Mouse (Mus musculus) ES-E14 (cell line): ENCODE measurements around the gene Cma1. TPM values are rescaled to one million over a fixed set of nuclear protein-coding genes. Genes with fewer than 3 reads are reported as not detected.
"Not testable (repeated sequence)": the region's sequence is repeated elsewhere in the genome, so short reads cannot be mapped to it uniquely, and the experiment has no call there.

Experiments
- DNase-seq: peaks from one replicate; pipeline ENCODE4 v3.0.0-alpha.2; 2013; ENCODE audit warnings: low read depth, low spot score
- H3K27ac ChIP-seq: 2 replicates; pipeline ENCODE4 v1.5.1; 2012; ENCODE audit warnings: low read depth, mild to moderate bottlenecking, low read length, moderate library complexity, mixed read lengths; ENCODE audit not compliant: poor library complexity, insufficient read depth, severe bottlenecking
- H3K36me3 ChIP-seq: 2 replicates; pipeline ENCODE4 v1.6.1; 2012; ENCODE audit warnings: mild to moderate bottlenecking, low read length, moderate library complexity, mixed read lengths; ENCODE audit not compliant: control insufficient read depth, poor library complexity, insufficient read depth, severe bottlenecking
- H3K4me1 ChIP-seq, 2 experiments: fragments of 150-350 bp in 1 of 2; sonication (generic) in 1 of 2; 2 replicates each; pipeline ENCODE4 v1.6.1; 2012; ENCODE audit warnings: low read length in 2 of 2, mild to moderate bottlenecking in 1 of 2, mixed read lengths in 1 of 2; ENCODE audit not compliant: control insufficient read depth in 2 of 2, insufficient read depth in 2 of 2, poor library complexity in 1 of 2
- H3K4me3 ChIP-seq, 2 experiments: fragments of 150-350 bp in 1 of 2; sonication (generic) in 1 of 2; 2 replicates each; pipeline ENCODE4 v1.5.1; 2012; ENCODE audit warnings: low read length in 2 of 2, low read depth in 1 of 2, mild to moderate bottlenecking in 1 of 2, mixed read lengths in 1 of 2; ENCODE audit not compliant: insufficient read depth in 1 of 2, poor library complexity in 1 of 2, severe bottlenecking in 1 of 2
- H3K9ac ChIP-seq: 2 replicates; pipeline ENCODE4 v1.6.1; 2012; ENCODE audit warnings: low read depth, mild to moderate bottlenecking, low read length, mixed read lengths; ENCODE audit not compliant: poor library complexity, insufficient read depth, severe bottlenecking
- H3K9me3 ChIP-seq: fragments of 150-350 bp; sonication (generic); 2 replicates; pipeline ENCODE4 v1.6.1; 2012; ENCODE audit warnings: low read depth, mild to moderate bottlenecking, low read length; ENCODE audit not compliant: control insufficient read depth, insufficient read depth
- CHD2 ChIP-seq: IDR thresholded peaks from 2 replicates; pipeline ENCODE4 v1.6.1; 2014; ENCODE audit warnings: mild to moderate bottlenecking, low read depth, low read length, inconsistent platforms
- HCFC1 ChIP-seq: IDR thresholded peaks from 2 replicates; pipeline ENCODE4 v1.6.1; 2012; ENCODE audit warnings: low read length, inconsistent platforms, borderline replicate concordance; ENCODE audit not compliant: insufficient read depth
- MAFK ChIP-seq: IDR thresholded peaks from 2 replicates; pipeline ENCODE4 v1.6.1; 2014; ENCODE audit warnings: mild to moderate bottlenecking, low read depth, low read length, inconsistent platforms; ENCODE audit not compliant: insufficient read depth
- ZC3H11A ChIP-seq: IDR thresholded peaks from 2 replicates; pipeline ENCODE4 v1.6.1; 2012; ENCODE audit warnings: low read depth, mild to moderate bottlenecking, inconsistent platforms, low read length, borderline replicate concordance
- ZNF384 ChIP-seq: IDR thresholded peaks from 2 replicates; pipeline ENCODE4 v1.6.1; 2012; ENCODE audit warnings: low read depth, low read length, inconsistent platforms
- in situ Hi-C, 2 experiments: fragments of 600-800 bp; cut with MboI; formaldehyde crosslinking; loops; one replicate each; pipeline ENCODE4 v1.15.1; 2025; ENCODE audit warnings: low sequenced_read_pairs in 2 of 2, inconsistent platforms in 1 of 2; ENCODE audit not compliant: unreplicated experiment in 2 of 2
- total RNA-seq: library from RNA; depleted of rRNA; stranded (reverse); fragments of 300-350 nt; gene quantifications from 2 replicates; pipeline ENCODE4 v1.2.3, GENCODE M21; 2012; rRNA removed

Cma1 gene
- total RNA-seq: not detected in 2 replicates

DNA sequence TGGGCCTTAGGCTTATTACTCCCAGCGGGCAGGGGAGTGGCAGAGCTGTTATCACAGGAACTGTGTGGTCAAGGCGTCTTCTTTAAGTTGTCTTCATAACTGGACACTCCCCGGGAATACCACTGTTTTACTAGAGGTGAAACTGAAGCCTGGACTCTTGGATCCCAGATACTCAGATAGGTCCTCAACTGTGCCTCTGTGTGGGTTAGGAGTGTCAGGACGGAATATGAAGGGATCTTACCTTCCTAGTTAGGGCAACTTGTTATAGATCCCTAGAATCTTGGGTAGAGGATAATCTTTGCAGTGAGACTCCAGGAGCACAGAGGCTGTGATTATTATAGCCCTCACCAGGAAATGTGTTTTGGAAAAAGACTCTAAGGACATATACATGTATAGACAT, at the start of gene Cma1:
TSS of gene Cma1 (minus strand) at position 101 of the 400 bp plus-strand sequence.
- no peaks in the 10 kb centered on the region for H3K4me1 ChIP-seq
- H3K9ac ChIP-seq: no peak within 1 kb of the TSS
- DNase-seq: no peak
- H3K9me3 ChIP-seq: no peaks in the 10 kb centered on the region
- H3K4me3 ChIP-seq: no peak within 1 kb of the TSS
- H3K27ac ChIP-seq: no peak within 1 kb of the TSS
- in situ Hi-C loops: no loop called here
- TF ChIP-seq ZNF384 (no peak), ZC3H11A (no peak), MAFK (no peak), CHD2 (no peak), HCFC1 (no peak)
- no peaks in the 10 kb centered on the region for H3K36me3 ChIP-seq

DNA sequence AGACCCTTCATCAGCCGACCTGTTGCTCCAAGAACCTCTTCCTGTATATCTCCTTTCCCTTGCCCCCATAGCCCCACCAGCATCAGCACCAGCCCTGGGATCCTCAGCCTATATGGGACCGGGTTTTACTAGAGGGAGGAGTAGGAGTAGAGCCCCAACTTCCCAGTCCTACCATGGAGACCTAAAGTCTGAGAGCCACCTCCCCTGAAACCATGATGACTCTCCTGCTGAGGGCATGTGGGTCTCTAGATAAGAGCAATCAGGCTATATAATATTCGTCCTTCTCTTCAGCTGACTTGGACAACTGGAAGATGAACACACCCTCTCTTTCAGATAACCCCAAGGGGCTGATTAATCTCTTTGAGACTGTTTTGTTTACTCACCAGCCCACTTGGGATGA, 43.0 kb upstream of the Cma1 start:
- in situ Hi-C loops, H3K36me3 ChIP-seq, H3K9me3 ChIP-seq, H3K27ac ChIP-seq, H3K4me3 ChIP-seq, DNase-seq, H3K4me1 ChIP-seq, H3K9ac ChIP-seq: not testable (repeated sequence)

DNA sequence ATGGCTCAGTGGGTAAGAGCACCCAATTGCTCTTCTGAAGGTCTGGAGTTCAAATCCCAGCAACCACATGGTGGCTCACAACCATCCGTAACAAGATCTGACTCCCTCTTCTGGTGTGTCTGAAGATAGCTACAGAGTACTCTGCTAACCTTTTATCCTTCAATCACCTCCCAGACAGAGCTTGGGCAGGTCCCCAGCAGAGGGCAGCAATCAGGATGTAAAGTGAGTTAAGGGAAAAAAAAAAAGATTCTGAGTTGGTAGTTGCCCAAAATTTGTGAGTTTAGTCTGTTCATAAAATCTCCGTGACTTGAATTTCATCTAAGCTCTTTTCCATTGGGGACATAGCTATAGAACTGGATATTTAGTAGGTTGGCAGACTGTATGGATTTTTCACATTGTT, 19.4 kb upstream of the Cma1 start:
- in situ Hi-C loops: not testable (repeated sequence)

DNA sequence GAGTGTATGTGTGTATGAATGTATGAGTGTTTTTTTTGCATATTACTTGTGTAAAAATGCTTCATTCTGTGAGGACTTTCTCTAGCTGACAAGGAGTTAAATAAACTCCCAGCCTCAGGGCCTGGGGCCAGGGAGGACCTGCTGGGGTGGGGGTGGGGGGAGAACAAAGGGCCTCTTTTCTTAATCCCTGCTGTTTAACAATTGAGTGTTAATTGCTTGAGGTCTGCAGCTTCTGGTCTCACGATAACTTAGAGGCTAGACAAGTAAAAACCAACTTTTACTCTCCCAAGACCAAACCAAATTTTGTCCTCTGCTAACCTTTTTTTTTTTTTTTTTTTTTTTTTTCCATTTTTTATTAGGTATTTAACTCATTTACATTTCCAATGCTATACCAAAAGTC, 18.8 kb upstream of the Cma1 start:
- no peaks in the 10 kb centered on the region for H3K36me3 ChIP-seq
- no peaks in the 10 kb centered on the region for H3K9me3 ChIP-seq
- no peak overlapping the region for H3K4me3 ChIP-seq
- no peak overlapping the region for H3K9ac ChIP-seq
- no peak for TF ChIP-seq MAFK
- TF ChIP-seq HCFC1: no peak
- TF ChIP-seq CHD2: peak; percentile 89
- no peak for TF ChIP-seq ZC3H11A
- TF ChIP-seq ZNF384: 0 out of 2 replicates have a peak, but pooled peaks have one; percentile 54
- peak; percentile 61 for DNase-seq
- H3K27ac ChIP-seq: no peak overlapping the region
- in situ Hi-C loops: no loop called here
- peaks cover 0 to 7% of the 10 kb centered on the region in 2 experiments; a peak in 3 of 4 replicates for H3K4me1 ChIP-seq

More for the DNA sequence above, 19.4 kb upstream of the Cma1 start:
- DNase-seq: peak; percentile 70
- not testable (repeated sequence) for H3K4me1 ChIP-seq, H3K4me3 ChIP-seq, H3K9me3 ChIP-seq, H3K36me3 ChIP-seq, H3K27ac ChIP-seq, H3K9ac ChIP-seq
- peak; percentile 78 for TF ChIP-seq ZNF384

DNA sequence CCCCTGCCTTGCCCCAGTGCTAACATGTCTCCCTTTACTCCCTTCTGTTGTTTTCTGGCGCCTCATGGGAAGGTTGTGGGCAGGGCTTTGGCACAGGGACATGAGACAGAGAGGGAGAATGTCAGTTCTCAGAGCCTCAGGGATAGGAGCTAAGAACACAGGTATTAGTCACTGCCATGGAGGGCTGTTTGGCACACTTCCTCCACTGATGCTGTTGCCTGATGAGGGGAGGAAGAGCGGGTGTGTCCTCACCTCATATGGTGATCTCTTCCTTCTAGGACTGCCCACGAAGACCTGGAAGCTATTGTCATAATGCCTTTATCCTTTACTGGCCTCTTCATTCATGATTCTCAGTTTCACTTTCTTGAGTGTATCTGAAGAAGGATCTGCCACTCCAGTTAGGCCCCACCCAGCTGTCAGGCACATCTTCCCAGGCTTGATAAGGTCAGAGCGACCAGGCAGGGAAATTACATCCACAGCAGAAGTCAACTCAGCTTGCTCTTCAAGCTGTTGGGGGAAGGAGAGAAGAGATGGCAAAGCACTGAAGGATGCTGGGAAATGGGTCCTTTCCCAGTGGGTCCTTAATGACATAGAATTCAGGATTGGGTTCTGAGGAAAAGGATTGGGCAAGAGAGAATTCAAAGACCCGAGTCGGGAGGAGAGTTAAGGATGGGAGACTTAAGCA, 6.0 kb upstream of the Cma1 start, which contains the start of gene Cma2:
TSS of gene Cma2 (plus strand) at position 635 of the 685 bp plus-strand sequence.
- Histone ChIP-seq H3K4me1 (no peaks in the 10 kb centered on the region), H3K36me3 (no peaks in the 10 kb centered on the region), H3K4me3 (no peak within 1 kb of the TSS), H3K9ac (no peak within 1 kb of the TSS), H3K27ac (no peak within 1 kb of the TSS), H3K9me3 (no peaks in the 10 kb centered on the region)
- in situ Hi-C loops: no loop called here
- no peak for DNase-seq
- no peak for TF ChIP-seq ZC3H11A
- TF ChIP-seq HCFC1: no peak
- TF ChIP-seq ZNF384: no peak
- no peak for TF ChIP-seq MAFK
- TF ChIP-seq CHD2: no peak
